In the genomic region with DNA sequence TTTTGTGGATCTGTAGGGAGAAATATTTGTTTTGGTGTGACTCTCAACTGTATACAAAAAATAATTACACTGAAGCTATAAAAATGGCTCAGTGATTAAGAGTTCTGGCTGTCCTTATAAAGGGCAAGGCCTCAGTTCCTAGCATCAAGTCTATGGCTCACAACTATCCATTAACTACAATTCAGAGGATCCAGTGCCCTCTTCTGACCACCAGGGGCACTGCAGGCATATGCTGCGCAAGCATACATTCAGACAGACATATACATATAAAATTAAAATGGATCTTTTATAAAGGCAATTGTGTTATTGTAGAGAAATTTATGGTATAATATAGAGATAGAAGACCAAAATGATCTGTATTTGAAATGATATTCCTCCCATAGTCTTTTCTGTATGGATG, we compare ENCODE assay signal across 15 mouse cellular contexts.
A peak's percentile ranks its signal among the peaks of the same experiment; 100 is the strongest.
DNase-seq lines count a peak whose midpoint lies in the region; ATAC-seq and TF ChIP-seq lines count a peak whose summit lies in the region.
"Had no signal": no experiment of that assay in that cellular context is flagged by ENCODE, and none has a peak within 500 bp of the region (broad histone marks: within the 10 kb centered on the region; RNA-seq: fewer than 3 reads in every experiment).

No protein-coding gene starts in this region.

- no peak overlapping the region for H3K9ac ChIP-seq in heart, postnatal 0 days (replicated peaks; ENCODE audit: low read depth, low read length)
- H3K9ac ChIP-seq in lung, postnatal 0 days (replicated peaks; ENCODE audit: low read depth), result no peak overlapping the region
- H3K9ac ChIP-seq in MEL (ENCODE audit: control insufficient read depth, low read depth, low read length, poor library complexity, severe bottlenecking), result no peak overlapping the region
- H3K9ac ChIP-seq in forebrain, embryonic 12.5 days, result no peak overlapping the region
- H3K9ac ChIP-seq: hindbrain, embryonic 14.5 days had no signal

- no peaks in the 10 kb centered on the region for H3K36me3 ChIP-seq in heart, postnatal 0 days (replicated peaks; ENCODE audit: control insufficient read depth, insufficient read depth, low read length)
- H3K36me3 ChIP-seq in lung, postnatal 0 days (ENCODE audit: insufficient read depth, low read length), result no peaks in the 10 kb centered on the region
- H3K36me3 ChIP-seq in MEL (ENCODE audit: control insufficient read depth in 1 of 2, insufficient read depth in 2 of 2, low read length in 2 of 2), result no peaks in the 10 kb centered on the region
- no peaks in the 10 kb centered on the region for H3K36me3 ChIP-seq in forebrain, embryonic 12.5 days (replicated peaks)
- H3K36me3 ChIP-seq: limb, embryonic 10.5 days had no signal

- no peaks in the 10 kb centered on the region for H3K9me3 ChIP-seq in heart, postnatal 0 days (replicated peaks; ENCODE audit: control insufficient read depth, low read length)
- no peaks in the 10 kb centered on the region for H3K9me3 ChIP-seq in lung, postnatal 0 days (ENCODE audit: low read length)
- H3K9me3 ChIP-seq in MEL (replicated peaks; ENCODE audit: insufficient read depth, low read length), result no peaks in the 10 kb centered on the region
- H3K9me3 ChIP-seq in forebrain, embryonic 12.5 days, result no peaks in the 10 kb centered on the region
- H3K9me3 ChIP-seq: limb, embryonic 10.5 days had no signal

- intact Hi-C loops in heart, postnatal 25 days (cut with DNase I), result no loop called here

- no peaks in the 10 kb centered on the region for H3K27me3 ChIP-seq in heart, postnatal 0 days (ENCODE audit: control insufficient read depth, insufficient read depth, low read length)
- H3K27me3 ChIP-seq in lung, postnatal 0 days (replicated peaks; ENCODE audit: insufficient read depth, low read length), result no peaks in the 10 kb centered on the region
- no peaks in the 10 kb centered on the region for H3K27me3 ChIP-seq in MEL (ENCODE audit: control insufficient read depth in 1 of 2, insufficient read depth in 2 of 2, low read length in 2 of 2)
- no peaks in the 10 kb centered on the region for H3K27me3 ChIP-seq in forebrain, embryonic 12.5 days

- no peaks in the 10 kb centered on the region for H3K79me2 ChIP-seq in MEL (ENCODE audit: control insufficient read depth, insufficient read depth, low read length, poor library complexity)

- ATAC-seq in heart, postnatal 0 days (ENCODE audit: insufficient read depth, low read depth), result no peak
- no peak for ATAC-seq in lung, postnatal 0 days
- peak; percentile 67 for ATAC-seq in megakaryocyte, adult 5-6 weeks (ENCODE audit: poor library complexity, severe bottlenecking)
- no peak for ATAC-seq in forebrain, embryonic 12.5 days (ENCODE audit: low FRiP score)

- TF ChIP-seq POLR2A in MEL (IDR thresholded peaks at IDR 0.05; ENCODE audit: control insufficient read depth in 1 of 2, insufficient read depth in 1 of 2, low read depth in 1 of 2, low read length in 2 of 2, poor library complexity in 1 of 2), result no peak

- H3K4me2 ChIP-seq in heart, postnatal 0 days (ENCODE audit: low read depth, low read length), result no peak overlapping the region
- no peak overlapping the region for H3K4me2 ChIP-seq in lung, postnatal 0 days (replicated peaks; ENCODE audit: low read depth, low read length)
- H3K4me2 ChIP-seq in forebrain, embryonic 12.5 days, result no peak overlapping the region
- H3K4me2 ChIP-seq: hindbrain, embryonic 14.5 days had no signal

- peak; percentile 29 for TF ChIP-seq RAD21 in MEL (IDR thresholded peaks at IDR 0.05; ENCODE audit: low read depth, low read length)

- WGBS in heart, postnatal 0 days, result 96% methylated on average over 1 of the region's 1 CpGs
- 96% methylated on average over 1 of the region's 1 CpGs for WGBS in lung, postnatal 0 days
- WGBS in forebrain, embryonic 12.5 days, result 95% methylated on average over 1 of the region's 1 CpGs

- peak; percentile 33 for TF ChIP-seq CTCF in heart, postnatal 0 days (IDR thresholded peaks at IDR 0.05; ENCODE audit: low read depth)
- peak; percentile 65 for TF ChIP-seq CTCF in lung, postnatal 0 days (IDR thresholded peaks at IDR 0.05)
- TF ChIP-seq CTCF in MEL (IDR thresholded peaks at IDR 0.05 in 2 of 3, conservative IDR thresholded peaks at IDR 0.05 in 1 of 3; ENCODE audit: control insufficient read depth in 1 of 3, insufficient read depth in 1 of 3, low read depth in 2 of 3, low read length in 3 of 3, poor library complexity in 1 of 3, severe bottlenecking in 1 of 3), result peak; percentile 33 to 44 (median 42)

- no peak for DNase-seq in heart, postnatal 0 days (ENCODE audit: low spot score)
- no peak for DNase-seq in heart, postnatal 25 days (ENCODE audit: low spot score)
- DNase-seq in lung, postnatal 0 days (ENCODE audit: low spot score), result no peak
- no peak for DNase-seq in lung, postnatal 10 days
- peak; percentile 26 for DNase-seq in MEL (ENCODE audit: low read depth, low spot score)
- DNase-seq in c-Kit-positive CD71-positive TER-119-positive erythroid progenitor cells, embryonic 14.5 days (ENCODE audit: low spot score), result no peak
- DNase-seq: adrenal gland, postnatal 25 days; heart, adult 18-20 months; lung, postnatal 4 days; spleen, adult 18-20 months; thymus, postnatal 25 days had no signal

- no peak for TF ChIP-seq EP300 in heart, postnatal 0 days (IDR thresholded peaks at IDR 0.05; ENCODE audit: low read depth)
- TF ChIP-seq EP300 in lung, postnatal 0 days (IDR thresholded peaks at IDR 0.05), result no peak
- no peak for TF ChIP-seq EP300 in MEL (IDR thresholded peaks at IDR 0.05; ENCODE audit: low read depth in 1 of 2, low read length in 2 of 2)

- H3K4me3 ChIP-seq in heart, postnatal 0 days (ENCODE audit: low read depth, low read length), result no peak overlapping the region
- H3K4me3 ChIP-seq in lung, postnatal 0 days (ENCODE audit: low read depth, low read length), result no peak overlapping the region
- H3K4me3 ChIP-seq in MEL (ENCODE audit: control insufficient read depth in 1 of 2, insufficient read depth in 1 of 2, low read depth in 2 of 2, low read length in 2 of 2), result no peak overlapping the region
- H3K4me3 ChIP-seq in forebrain, embryonic 12.5 days (replicated peaks), result no peak overlapping the region
- H3K4me3 ChIP-seq: limb, embryonic 10.5 days had no signal

- peaks cover 16% of the 10 kb centered on the region for H3K4me1 ChIP-seq in heart, postnatal 0 days (ENCODE audit: control insufficient read depth, insufficient read depth)
- no peaks in the 10 kb centered on the region for H3K4me1 ChIP-seq in lung, postnatal 0 days (ENCODE audit: insufficient read depth, low read depth, low read length)
- H3K4me1 ChIP-seq in MEL (ENCODE audit: control insufficient read depth in 1 of 2, insufficient read depth in 2 of 2, low read length in 2 of 2), result no peaks in the 10 kb centered on the region
- H3K4me1 ChIP-seq in forebrain, embryonic 12.5 days, result peaks cover 13% of the 10 kb centered on the region

- no peak overlapping the region for H3K27ac ChIP-seq in heart, postnatal 0 days (ENCODE audit: low read depth)
- H3K27ac ChIP-seq in lung, postnatal 0 days (ENCODE audit: low read length), result no peak overlapping the region
- no peak overlapping the region for H3K27ac ChIP-seq in MEL (ENCODE audit: control insufficient read depth, low read depth, low read length)
- H3K27ac ChIP-seq in forebrain, embryonic 12.5 days, result no peak overlapping the region
- H3K27ac ChIP-seq: hindbrain, embryonic 14.5 days; limb, embryonic 10.5 days had no signal

TF ChIP-seq in MEL, 35 proteins besides CTCF, POLR2A, EP300 and RAD21:
- TF ChIP-seq MAX (IDR thresholded peaks at IDR 0.05; ENCODE audit: low read length) (no peak), CHD2 (IDR thresholded peaks at IDR 0.05; ENCODE audit: low read length) (no peak), RCOR1 (IDR thresholded peaks at IDR 0.05; ENCODE audit: low read depth, low read length) (no peak), ETS1 (IDR thresholded peaks at IDR 0.05; ENCODE audit: low read depth, low read length) (no peak), ZC3H11A (IDR thresholded peaks at IDR 0.05; ENCODE audit: low read depth, low read length) (no peak), SMC3 (IDR thresholded peaks at IDR 0.05; ENCODE audit: low read depth, low read length) (peak; percentile 31; the same call in 1 of the 2 replicates)
